Mouse (Mus musculus) brain, embryonic 14.5 days (tissue): ENCODE data around the gene Alkal2. TPM values are rescaled to one million over a fixed set of nuclear protein-coding genes. Genes with fewer than 3 reads are reported as not detected.

ENCODE experiments used
- DNase-seq: peaks from one replicate; pipeline ENCODE4 v3.0.0-alpha.2; 2011; ENCODE audit warnings: low read depth
- CTCF ChIP-seq: fragments of 200-500 bp; IDR thresholded peaks from 2 replicates; pipeline ENCODE4 v1.5.1; 2012; ENCODE audit warnings: inconsistent platforms, mild to moderate bottlenecking, moderate library complexity, borderline replicate concordance; ENCODE audit not compliant: insufficient read depth, insufficient read length; ENCODE audit errors: extremely low read depth
- POLR2A ChIP-seq: fragments of 200-500 bp; IDR thresholded peaks from 2 replicates; pipeline ENCODE4 v1.6.1; 2012; ENCODE audit warnings: mild to moderate bottlenecking, inconsistent platforms, borderline replicate concordance; ENCODE audit not compliant: poor library complexity, insufficient read depth, insufficient read length, severe bottlenecking; ENCODE audit errors: extremely low read depth
- polyA plus RNA-seq: library from polyadenylated mRNA; depleted of rRNA; stranded (reverse); fragments of >200 nt; gene quantifications from 2 replicates; pipeline ENCODE4 v1.2.3, GENCODE M21; 2012; rRNA removed

The Alkal2 gene
- polyA plus RNA-seq, result 0.19 and 0.55 TPM in 2 replicates

- DNase-seq, result peak; percentile 53
- TF ChIP-seq POLR2A (no peak), CTCF (no peak)
These were observed at the start of gene Alkal2 for GRCm38 (mm10) chr12:30883986-30884621. Gene Alkal2, plus strand, starts transcription at chr12:30884322.

- DNase-seq, result no peak
- no peak for TF ChIP-seq POLR2A
- no peak for TF ChIP-seq CTCF
These were observed 35.6 kb upstream of the Alkal2 start for GRCm38 (mm10) chr12:30848521-30848920.

- TF ChIP-seq CTCF (no peak), POLR2A (no peak)
- DNase-seq, result peak; percentile 87
These were observed 33.2 kb upstream of the Alkal2 start for GRCm38 (mm10) chr12:30850902-30851301.

GRCm38 (mm10) chr12:30851871-30852270, 32.3 kb upstream of the Alkal2 start:
- no peak for TF ChIP-seq POLR2A
- no peak for TF ChIP-seq CTCF
- peak; percentile 43 for DNase-seq

GRCm38 (mm10) chr12:30855442-30856159, 28.5 kb upstream of the Alkal2 start:
- TF ChIP-seq CTCF (no peak), POLR2A (no peak)
- no peak for DNase-seq

GRCm38 (mm10) chr12:30856172-30856571, 27.9 kb upstream of the Alkal2 start:
- TF ChIP-seq POLR2A, result no peak
- TF ChIP-seq CTCF, result no peak
- DNase-seq, result no peak

GRCm38 (mm10) chr12:30864347-30864746, 19.8 kb upstream of the Alkal2 start:
- DNase-seq, result peak; percentile 61
- no peak for TF ChIP-seq CTCF
- TF ChIP-seq POLR2A, result no peak

GRCm38 (mm10) chr12:30865781-30866180, 18.3 kb upstream of the Alkal2 start:
- no peak for DNase-seq
- TF ChIP-seq POLR2A, result no peak
- no peak for TF ChIP-seq CTCF

- no peak for TF ChIP-seq CTCF
- TF ChIP-seq POLR2A, result no peak
- DNase-seq, result no peak
These were observed 4.7 kb upstream of the Alkal2 start for GRCm38 (mm10) chr12:30879447-30879846.

- DNase-seq, result no peak
- no peak for TF ChIP-seq CTCF
These were observed 533 bp upstream of the Alkal2 start for GRCm38 (mm10) chr12:30883592-30883985.

GRCm38 (mm10) chr12:30884622-30885230, 604 bp downstream of the Alkal2 start:
- DNase-seq, result no peak
- TF ChIP-seq POLR2A (no peak), CTCF (no peak)

GRCm38 (mm10) chr12:30885891-30886290, 1.8 kb downstream of the Alkal2 start:
- TF ChIP-seq POLR2A (no peak), CTCF (no peak)
- DNase-seq, result no peak

- no peak for DNase-seq
- TF ChIP-seq POLR2A (no peak), CTCF (no peak)
These were observed 3.9 kb downstream of the Alkal2 start for GRCm38 (mm10) chr12:30888003-30888402.
